Mouse (Mus musculus) gastrocnemius, adult 2 months (tissue): ENCODE data around the gene Ipmk. TPM values are rescaled to one million over a fixed set of nuclear protein-coding genes. Genes with fewer than 3 reads are reported as not detected.
"Not testable (repeated sequence)": the region's sequence is repeated elsewhere in the genome, so short reads cannot be mapped to it uniquely, and the experiment has no call there.

Source experiments
- DNase-seq: peaks from one replicate; pipeline ENCODE4 v3.0.0; 2022
- H3K27ac ChIP-seq: fragments of 200-600 bp; 2 replicates; pipeline ENCODE4 v1.8.1; 2022; ENCODE audit warnings: mild to moderate bottlenecking
- H3K4me3 ChIP-seq: fragments of 200-600 bp; 2 replicates; pipeline ENCODE4 v1.8.1; 2022; ENCODE audit warnings: mild to moderate bottlenecking, moderate library complexity
- CTCF ChIP-seq: fragments of 200-600 bp; IDR thresholded peaks from 2 replicates; pipeline ENCODE4 v1.8.1; 2022; ENCODE audit warnings: antibody characterized with exemption, mild to moderate bottlenecking, moderate library complexity
- intact Hi-C: fragments of 180-260 bp; cut with DNase I; formaldehyde crosslinking; loops from one replicate; pipeline ENCODE4 v1.15.1; 2025
- total RNA-seq, 2 experiments: library from RNA; stranded (reverse); gene quantifications; 2 replicates each; pipeline ENCODE4 v1.2.3; 2021

The Ipmk gene
- total RNA-seq, 2 experiments from 2014 or later = 18.1 to 20.6 TPM

GRCm38 (mm10) chr10:71422047-71423037 is 74.8 kb downstream of the Ipmk start:
- H3K27ac ChIP-seq = no peak overlapping the region
- DNase-seq = peak; percentile 56
- intact Hi-C loops = no loop called here
- no peak overlapping the region for H3K4me3 ChIP-seq
- peak; percentile 85 for TF ChIP-seq CTCF

GRCm38 (mm10) chr10:71426740-71427139 is 79.2 kb downstream of the Ipmk start:
- no peak for TF ChIP-seq CTCF
- DNase-seq = no peak
- intact Hi-C loops = no loop called here

GRCm38 (mm10) chr10:71427381-71427780 is 79.8 kb downstream of the Ipmk start:
- Histone ChIP-seq H3K4me3 (no peak overlapping the region), H3K27ac (no peak overlapping the region)
- intact Hi-C loops = no loop called here
- no peak for DNase-seq
- no peak for TF ChIP-seq CTCF

More at GRCm38 (mm10) chr10:71426740-71427139, 79.2 kb downstream of the Ipmk start:
- no peak overlapping the region for H3K27ac ChIP-seq
- no peak overlapping the region for H3K4me3 ChIP-seq

- Histone ChIP-seq H3K27ac (no peak overlapping the region), H3K4me3 (no peak overlapping the region)
- DNase-seq = no peak
- intact Hi-C loops = no loop called here
- TF ChIP-seq CTCF = no peak
Observed at GRCm38 (mm10) chr10:71428246-71428864, 80.8 kb downstream of the Ipmk start.

- Histone ChIP-seq H3K27ac (no peak overlapping the region), H3K4me3 (no peak overlapping the region)
- TF ChIP-seq CTCF = no peak
- no peak for DNase-seq
- intact Hi-C loops = no loop called here
Observed at GRCm38 (mm10) chr10:71430661-71431060, 83.1 kb downstream of the Ipmk start.

- intact Hi-C loops = no loop called here
- H3K4me3 ChIP-seq = no peak overlapping the region
- no peak overlapping the region for H3K27ac ChIP-seq
- TF ChIP-seq CTCF = no peak
- no peak for DNase-seq
Observed at GRCm38 (mm10) chr10:71443086-71443485, 95.5 kb downstream of the Ipmk start.

GRCm38 (mm10) chr10:71447661-71448060 is 100.1 kb downstream of the Ipmk start:
- intact Hi-C loops = no loop called here
- TF ChIP-seq CTCF = no peak
- no peak for DNase-seq

GRCm38 (mm10) chr10:71448284-71448683 is 100.7 kb downstream of the Ipmk start:
- Histone ChIP-seq H3K27ac (no peak overlapping the region), H3K4me3 (no peak overlapping the region)
- intact Hi-C loops = no loop called here
- DNase-seq = no peak
- no peak for TF ChIP-seq CTCF

More at GRCm38 (mm10) chr10:71447661-71448060, 100.1 kb downstream of the Ipmk start:
- H3K27ac ChIP-seq = no peak overlapping the region
- H3K4me3 ChIP-seq = no peak overlapping the region

GRCm38 (mm10) chr10:71455355-71455754 is 107.8 kb downstream of the Ipmk start:
- TF ChIP-seq CTCF = no peak; the same call in 1 of the 2 replicates
- Histone ChIP-seq H3K27ac (no peak overlapping the region), H3K4me3 (no peak overlapping the region)
- no peak for DNase-seq
- intact Hi-C loops = no loop called here

- intact Hi-C loops, H3K27ac ChIP-seq, H3K4me3 ChIP-seq, DNase-seq: not testable (repeated sequence)
Observed at GRCm38 (mm10) chr10:71462371-71462770, 114.8 kb downstream of the Ipmk start.

GRCm38 (mm10) chr10:71464417-71464816 is 116.9 kb downstream of the Ipmk start:
- no peak for DNase-seq
- TF ChIP-seq CTCF = no peak
- intact Hi-C loops = no loop called here
- Histone ChIP-seq H3K27ac (no peak overlapping the region), H3K4me3 (no peak overlapping the region)

- intact Hi-C loops = no loop called here
- Histone ChIP-seq H3K4me3 (no peak overlapping the region), H3K27ac (no peak overlapping the region)
- no peak for DNase-seq
- TF ChIP-seq CTCF = no peak
Observed at GRCm38 (mm10) chr10:71468315-71468714, 120.8 kb downstream of the Ipmk start.

GRCm38 (mm10) chr10:71469751-71470150 is 122.2 kb downstream of the Ipmk start:
- intact Hi-C loops = no loop called here
- DNase-seq = no peak
- no peak for TF ChIP-seq CTCF
- no peak overlapping the region for H3K27ac ChIP-seq
- H3K4me3 ChIP-seq = no peak overlapping the region
